Mouse (Mus musculus) kidney, embryonic 14.5 days (tissue): Measurements from ENCODE around the gene Rnf150. TPM values are rescaled to one million over a fixed set of nuclear protein-coding genes. Genes with fewer than 3 reads are reported as not detected.

Experiments used
- ATAC-seq: fragments of 200-750 bp; cut with Nextera tagmentation; 2 replicates; pipeline ENCODE4 v1.8.0; 2017; ENCODE audit warnings: moderate number of reproducible peaks, mild to moderate bottlenecking, moderate TSS enrichment, moderate library complexity; ENCODE audit not compliant: low FRiP score, low TSS enrichment
- H3K27ac ChIP-seq: fragments of 300-500 bp; sonication (generic); 2 replicates; pipeline ENCODE4 v1.5.1; 2014; ENCODE audit warnings: low read depth, mild to moderate bottlenecking, low read length, moderate library complexity, mixed read lengths
- H3K27me3 ChIP-seq: fragments of 300-500 bp; sonication (generic); 2 replicates; pipeline ENCODE4 v1.6.1; 2014; ENCODE audit warnings: mild to moderate bottlenecking, low read length; ENCODE audit not compliant: control insufficient read depth, insufficient read depth
- H3K36me3 ChIP-seq: fragments of 300-500 bp; sonication (generic); 2 replicates; pipeline ENCODE4 v1.6.1; 2014; ENCODE audit warnings: low read length, mixed read lengths; ENCODE audit not compliant: control insufficient read depth, insufficient read depth
- H3K4me1 ChIP-seq: fragments of 300-500 bp; sonication (generic); 2 replicates; pipeline ENCODE4 v1.6.1; 2014; ENCODE audit warnings: low read length, mixed read lengths; ENCODE audit not compliant: control insufficient read depth, insufficient read depth
- H3K4me2 ChIP-seq: fragments of 300-500 bp; sonication (generic); replicated peaks from 2 replicates; pipeline ENCODE4 v1.6.1; 2014; ENCODE audit warnings: low read depth, mild to moderate bottlenecking, low read length
- H3K4me3 ChIP-seq: fragments of 300-500 bp; sonication (generic); 2 replicates; pipeline ENCODE4 v1.5.1; 2014; ENCODE audit warnings: mild to moderate bottlenecking, low read length
- H3K9ac ChIP-seq: fragments of 300-500 bp; sonication (generic); 2 replicates; pipeline ENCODE4 v1.6.1; 2014; ENCODE audit warnings: low read depth, mild to moderate bottlenecking, low read length, moderate library complexity
- H3K9me3 ChIP-seq: fragments of 300-500 bp; sonication (generic); 2 replicates; pipeline ENCODE4 v1.6.1; 2016; ENCODE audit warnings: low read length; ENCODE audit not compliant: control insufficient read depth
- WGBS: fragments of 180-500 bp; shearing (Covaris S2); extraction: QIAGEN DNeasy Blood & Tissue Kit; methylation state at CpG from one replicate; pipeline ENCODE4 v1.1.7; 2014; 5-methylcytosine and 5-hydroxymethylcytosine counted together
- polyA plus RNA-seq: library from polyadenylated mRNA; unstranded; fragments of >200 nt; fragmentation: Nextera tagmentation; extraction: Ambion mirVana; gene quantifications from 2 replicates; pipeline ENCODE4 v1.2.1, GENCODE M21; 2014

Rnf150 gene
- polyA plus RNA-seq, 1 experiment from 2014 or later, result 3.0 TPM

- ATAC-seq, result no peak
- Histone ChIP-seq H3K27me3 (no peaks in the 10 kb centered on the region), H3K9me3 (no peaks in the 10 kb centered on the region), H3K36me3 (no peaks in the 10 kb centered on the region), H3K4me2 (no peak overlapping the region), H3K27ac (no peak overlapping the region), H3K9ac (no peak overlapping the region), H3K4me3 (no peak overlapping the region), H3K4me1 (no peaks in the 10 kb centered on the region)
- WGBS, result 71% methylated on average over 4 of the region's 4 CpGs
Measured at GRCm38 (mm10) chr8:82981244-82981855, 118.2 kb downstream of the Rnf150 start.

GRCm38 (mm10) chr8:82982873-82983272 is 119.7 kb downstream of the Rnf150 start:
- ATAC-seq, result no peak
- H3K27ac ChIP-seq, result no peak overlapping the region
- 73% methylated on average over 1 of the region's 1 CpGs for WGBS

GRCm38 (mm10) chr8:82983301-82983700 is 120.1 kb downstream of the Rnf150 start:
- Histone ChIP-seq H3K4me3 (no peak overlapping the region), H3K27ac (no peak overlapping the region)
- 72% methylated on average over 5 of the region's 5 CpGs for WGBS

More at GRCm38 (mm10) chr8:82982873-82983272, 119.7 kb downstream of the Rnf150 start:
- Histone ChIP-seq H3K4me2 (no peak overlapping the region), H3K4me3 (no peak overlapping the region), H3K27me3 (no peaks in the 10 kb centered on the region), H3K9ac (no peak overlapping the region), H3K9me3 (no peaks in the 10 kb centered on the region), H3K4me1 (no peaks in the 10 kb centered on the region), H3K36me3 (no peaks in the 10 kb centered on the region)

GRCm38 (mm10) chr8:82992093-82992492 is 128.9 kb downstream of the Rnf150 start:
- 57% methylated on average over 4 of the region's 4 CpGs for WGBS
- no peak overlapping the region for H3K4me2 ChIP-seq

More at GRCm38 (mm10) chr8:82983301-82983700, 120.1 kb downstream of the Rnf150 start:
- no peaks in the 10 kb centered on the region for H3K36me3 ChIP-seq
- H3K4me2 ChIP-seq, result no peak overlapping the region
- ATAC-seq, result no peak
- no peak overlapping the region for H3K9ac ChIP-seq
- no peaks in the 10 kb centered on the region for H3K4me1 ChIP-seq
- H3K27me3 ChIP-seq, result no peaks in the 10 kb centered on the region
- no peaks in the 10 kb centered on the region for H3K9me3 ChIP-seq

GRCm38 (mm10) chr8:82995727-82996438 is 132.7 kb downstream of the Rnf150 start:
- Histone ChIP-seq H3K9me3 (no peaks in the 10 kb centered on the region), H3K9ac (no peak overlapping the region), H3K4me3 (no peak overlapping the region), H3K36me3 (no peaks in the 10 kb centered on the region), H3K27ac (no peak overlapping the region), H3K27me3 (no peaks in the 10 kb centered on the region), H3K4me2 (no peak overlapping the region), H3K4me1 (no peaks in the 10 kb centered on the region)
- ATAC-seq, result no peak
- WGBS, result 84% methylated on average over 3 of the region's 3 CpGs

More at GRCm38 (mm10) chr8:82992093-82992492, 128.9 kb downstream of the Rnf150 start:
- Histone ChIP-seq H3K36me3 (no peaks in the 10 kb centered on the region), H3K4me3 (no peak overlapping the region), H3K27ac (no peak overlapping the region), H3K27me3 (no peaks in the 10 kb centered on the region), H3K9ac (no peak overlapping the region), H3K9me3 (no peaks in the 10 kb centered on the region), H3K4me1 (no peaks in the 10 kb centered on the region)
- ATAC-seq, result no peak

- no peak overlapping the region for H3K27ac ChIP-seq
- H3K4me3 ChIP-seq, result no peak overlapping the region
- no peaks in the 10 kb centered on the region for H3K9me3 ChIP-seq
- no peaks in the 10 kb centered on the region for H3K27me3 ChIP-seq
- no peak overlapping the region for H3K4me2 ChIP-seq
- no peak overlapping the region for H3K9ac ChIP-seq
- WGBS, result 86% methylated on average over 3 of the region's 3 CpGs
- no peaks in the 10 kb centered on the region for H3K4me1 ChIP-seq
- no peak for ATAC-seq
- no peaks in the 10 kb centered on the region for H3K36me3 ChIP-seq
Measured at GRCm38 (mm10) chr8:82996843-82997242, 133.7 kb downstream of the Rnf150 start.

- WGBS, result 89% methylated on average over 2 of the region's 2 CpGs
- Histone ChIP-seq H3K4me2 (no peak overlapping the region), H3K27ac (no peak overlapping the region), H3K36me3 (no peaks in the 10 kb centered on the region), H3K9me3 (no peaks in the 10 kb centered on the region), H3K27me3 (no peaks in the 10 kb centered on the region), H3K9ac (no peak overlapping the region), H3K4me1 (no peaks in the 10 kb centered on the region), H3K4me3 (no peak overlapping the region)
- ATAC-seq, result no peak
Measured at GRCm38 (mm10) chr8:82998778-82999177, 135.6 kb downstream of the Rnf150 start.

GRCm38 (mm10) chr8:83003187-83003586 is 140.0 kb downstream of the Rnf150 start:
- Histone ChIP-seq H3K9me3 (no peaks in the 10 kb centered on the region), H3K4me1 (no peaks in the 10 kb centered on the region), H3K27ac (no peak overlapping the region), H3K36me3 (no peaks in the 10 kb centered on the region), H3K9ac (no peak overlapping the region), H3K27me3 (no peaks in the 10 kb centered on the region), H3K4me2 (no peak overlapping the region), H3K4me3 (no peak overlapping the region)
- ATAC-seq, result no peak
- WGBS, result 89% methylated on average over 7 of the region's 7 CpGs

- no peaks in the 10 kb centered on the region for H3K4me1 ChIP-seq
- H3K27ac ChIP-seq, result no peak overlapping the region
- WGBS, result 90% methylated on average over 5 of the region's 5 CpGs
- H3K27me3 ChIP-seq, result no peaks in the 10 kb centered on the region
- no peak for ATAC-seq
- H3K36me3 ChIP-seq, result no peaks in the 10 kb centered on the region
- H3K9me3 ChIP-seq, result no peaks in the 10 kb centered on the region
- H3K4me3 ChIP-seq, result no peak overlapping the region
- H3K9ac ChIP-seq, result no peak overlapping the region
- no peak overlapping the region for H3K4me2 ChIP-seq
Measured at GRCm38 (mm10) chr8:83009481-83009880, 146.3 kb downstream of the Rnf150 start.
